Mouse (Mus musculus) kidney, embryonic 15.5 days (tissue): ENCODE results near the gene Lypd5. TPM values are rescaled to one million over a fixed set of nuclear protein-coding genes. Genes with fewer than 3 reads are reported as not detected.
"Not testable (repeated sequence)": the region's sequence is repeated elsewhere in the genome, so short reads cannot be mapped to it uniquely, and the experiment has no call there.

Source experiments
- ATAC-seq: fragments of 200-750 bp; cut with Nextera tagmentation; replicated peaks from 2 replicates; pipeline ENCODE4 v1.8.0; 2017; ENCODE audit warnings: moderate TSS enrichment; ENCODE audit not compliant: low FRiP score
- H3K27ac ChIP-seq: fragments of 300-500 bp; sonication (generic); 2 replicates; pipeline ENCODE4 v1.5.1; 2015; ENCODE audit warnings: mild to moderate bottlenecking, inconsistent platforms
- H3K27me3 ChIP-seq: fragments of 300-500 bp; sonication (generic); 2 replicates; pipeline ENCODE4 v1.6.1; 2015; ENCODE audit warnings: inconsistent platforms
- H3K36me3 ChIP-seq: fragments of 300-500 bp; sonication (generic); 2 replicates; pipeline ENCODE4 v1.6.1; 2015; ENCODE audit warnings: inconsistent platforms
- H3K4me1 ChIP-seq: fragments of 300-500 bp; sonication (generic); 2 replicates; pipeline ENCODE4 v1.6.1; 2015; ENCODE audit warnings: inconsistent platforms
- H3K4me2 ChIP-seq: fragments of 300-500 bp; sonication (generic); 2 replicates; pipeline ENCODE4 v1.6.1; 2015; ENCODE audit warnings: moderate library complexity, mild to moderate bottlenecking, inconsistent platforms
- H3K4me3 ChIP-seq: fragments of 300-500 bp; sonication (generic); replicated peaks from 2 replicates; pipeline ENCODE4 v1.5.1; 2015; ENCODE audit warnings: mild to moderate bottlenecking, inconsistent platforms
- H3K9ac ChIP-seq: fragments of 300-500 bp; sonication (generic); 2 replicates; pipeline ENCODE4 v1.6.1; 2015; ENCODE audit warnings: mild to moderate bottlenecking, inconsistent platforms
- H3K9me3 ChIP-seq: fragments of 300-500 bp; sonication (generic); replicated peaks from 2 replicates; pipeline ENCODE4 v1.6.1; 2016; ENCODE audit warnings: inconsistent platforms
- WGBS: fragments of 180-500 bp; shearing (Covaris S2); methylation state at CpG from one replicate; pipeline ENCODE4 v1.1.7; 2015; ENCODE audit warnings: mixed read lengths; 5-methylcytosine and 5-hydroxymethylcytosine counted together
- polyA plus RNA-seq: library from polyadenylated mRNA; unstranded; fragments of >200 nt; fragmentation: Nextera tagmentation; extraction: Ambion mirVana; gene quantifications from 2 replicates; pipeline ENCODE4 v1.2.1, GENCODE M21; 2015

The Lypd5 gene
- polyA plus RNA-seq, 1 experiment from 2014 or later = not detected

DNA sequence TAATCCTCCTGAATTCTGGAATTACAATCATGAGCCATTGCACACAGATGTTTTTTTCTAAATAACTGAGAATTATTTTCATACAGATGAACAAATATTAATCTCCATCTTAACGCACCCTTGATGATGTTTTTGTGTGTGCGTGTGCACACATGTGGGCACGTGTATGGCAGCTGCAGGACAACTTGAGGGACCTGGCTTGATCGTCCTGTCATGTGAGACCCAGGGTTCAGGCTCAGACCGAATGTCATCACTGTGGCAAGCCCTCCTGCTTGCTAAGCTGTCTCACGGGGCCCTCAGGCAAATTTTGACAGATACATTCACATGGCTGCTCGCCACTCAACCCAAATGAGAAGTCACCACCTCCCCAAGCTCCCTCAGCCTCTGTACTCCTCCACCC is 41.5 kb downstream of the Lypd5 start:
- 47% methylated on average over 7 of the region's 7 CpGs for WGBS
- Histone ChIP-seq H3K27ac (peak overlapping the region; percentile 88), H3K9me3 (no peaks in the 10 kb centered on the region), H3K4me3 (no peak overlapping the region), H3K36me3 (no peaks in the 10 kb centered on the region), H3K9ac (no peak overlapping the region), H3K4me2 (peak overlapping the region; percentile 53), H3K4me1 (peaks cover 40% of the 10 kb centered on the region), H3K27me3 (no peaks in the 10 kb centered on the region)
- ATAC-seq = no peak

DNA sequence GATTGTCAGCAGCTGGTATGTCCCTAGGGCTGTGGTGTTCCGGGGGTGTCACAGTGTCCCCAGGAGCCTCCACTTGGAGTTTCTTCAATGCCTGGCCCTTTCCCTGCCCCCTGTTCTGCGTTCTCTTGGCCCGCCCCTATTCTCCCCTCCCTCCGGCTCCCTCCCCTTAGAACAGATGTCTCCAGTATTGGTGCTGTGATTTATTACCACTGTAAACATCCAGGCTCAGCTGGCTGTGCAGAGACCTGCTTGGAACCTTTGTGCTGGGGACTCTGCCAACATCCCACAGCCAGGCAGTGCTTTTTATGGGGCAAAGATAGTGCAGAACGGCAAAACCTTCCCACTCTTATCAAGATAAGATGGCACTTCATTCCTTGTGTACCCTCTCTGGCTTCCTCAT is 42.1 kb downstream of the Lypd5 start:
- peaks cover 40% of the 10 kb centered on the region for H3K4me1 ChIP-seq
- H3K4me3 ChIP-seq = peak overlapping the region; percentile 31
- H3K27me3 ChIP-seq = no peaks in the 10 kb centered on the region
- peak overlapping the region; percentile 53 for H3K4me2 ChIP-seq
- peak; percentile 77 for ATAC-seq
- H3K9me3 ChIP-seq = no peaks in the 10 kb centered on the region
- no peaks in the 10 kb centered on the region for H3K36me3 ChIP-seq
- H3K27ac ChIP-seq = peak overlapping the region; percentile 88
- WGBS = 9% methylated on average over 5 of the region's 5 CpGs
- H3K9ac ChIP-seq = no peak overlapping the region

DNA sequence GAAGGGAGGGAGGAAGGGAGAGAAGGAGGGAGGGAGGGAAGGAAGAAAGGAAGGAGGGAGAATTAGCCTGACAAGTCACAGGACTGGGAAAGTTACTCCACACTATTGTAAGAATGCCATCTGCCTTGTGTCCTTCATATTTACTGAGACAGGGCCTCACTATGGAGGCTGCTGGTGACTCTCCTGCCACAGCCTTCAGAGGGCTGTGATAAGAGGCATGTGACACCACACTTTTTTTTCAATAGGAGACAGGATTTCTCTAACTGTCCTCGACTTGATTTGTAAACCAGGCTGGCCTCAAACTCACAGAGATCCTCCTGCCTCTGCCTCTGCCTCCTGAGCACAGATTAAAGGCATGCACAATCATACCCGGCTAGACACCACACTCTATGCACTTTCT is 42.7 kb downstream of the Lypd5 start:
- Histone ChIP-seq H3K4me3 (no peak overlapping the region), H3K36me3 (no peaks in the 10 kb centered on the region), H3K4me1 (peaks cover 42% of the 10 kb centered on the region), H3K4me2 (peak overlapping the region; percentile 53; the same call in 1 of the 2 replicates), H3K27me3 (no peaks in the 10 kb centered on the region), H3K9me3 (no peaks in the 10 kb centered on the region), H3K27ac (peak overlapping the region; percentile 88), H3K9ac (no peak overlapping the region)
- no peak for ATAC-seq
- 73% methylated on average over 2 of the region's 2 CpGs for WGBS

GRCm38 (mm10) chr7:24394054-24394453 is 45.1 kb downstream of the Lypd5 start:
- H3K4me1 ChIP-seq = peaks cover 44% of the 10 kb centered on the region
- no peaks in the 10 kb centered on the region for H3K27me3 ChIP-seq
- peak overlapping the region; percentile 87 for H3K27ac ChIP-seq
- no peaks in the 10 kb centered on the region for H3K9me3 ChIP-seq
- 0 out of 2 replicates have a peak overlapping the region, but pooled peaks have one; percentile 7 for H3K4me2 ChIP-seq
- H3K36me3 ChIP-seq = no peaks in the 10 kb centered on the region
- ATAC-seq = no peak
- H3K9ac ChIP-seq = no peak overlapping the region
- H3K4me3 ChIP-seq = no peak overlapping the region
- WGBS = 82% methylated on average over 3 of the region's 3 CpGs

GRCm38 (mm10) chr7:24394475-24395161 is 45.6 kb downstream of the Lypd5 start:
- Histone ChIP-seq H3K4me1 (peaks cover 40% of the 10 kb centered on the region), H3K4me3 (no peak overlapping the region), H3K27me3 (no peaks in the 10 kb centered on the region), H3K9me3 (no peaks in the 10 kb centered on the region), H3K4me2 (0 out of 2 replicates have a peak overlapping the region, but pooled peaks have one; percentile 7), H3K27ac (peak overlapping the region; percentile 87), H3K9ac (no peak overlapping the region), H3K36me3 (no peaks in the 10 kb centered on the region)
- 27% methylated on average over 15 of the region's 15 CpGs for WGBS
- no peak for ATAC-seq

DNA sequence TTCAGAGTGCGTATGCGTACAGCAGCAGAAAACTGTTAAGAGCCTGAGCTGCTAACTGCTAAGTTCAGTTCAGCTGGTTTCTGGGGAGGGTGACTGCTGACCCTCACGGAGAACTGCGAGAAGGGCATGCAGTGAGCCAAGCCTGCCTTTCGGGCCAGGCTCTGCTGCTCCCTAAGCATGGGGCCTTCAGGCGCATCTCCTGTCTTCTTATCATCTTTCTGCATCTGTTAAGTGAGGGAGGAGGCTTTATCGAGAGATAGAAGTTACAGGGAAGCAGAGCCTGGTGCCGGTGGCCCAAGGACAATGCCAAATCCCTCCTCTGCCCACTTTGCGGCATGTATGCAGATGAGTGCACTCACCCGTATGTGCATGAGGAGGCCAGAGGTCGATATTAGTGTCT is 47.8 kb downstream of the Lypd5 start:
- Histone ChIP-seq H3K4me2 (no peak overlapping the region), H3K4me1 (peaks cover 31% of the 10 kb centered on the region), H3K36me3 (no peaks in the 10 kb centered on the region), H3K9me3 (no peaks in the 10 kb centered on the region), H3K27ac (peak overlapping the region; percentile 30; the same call in 1 of the 2 replicates), H3K4me3 (no peak overlapping the region), H3K27me3 (no peaks in the 10 kb centered on the region), H3K9ac (no peak overlapping the region)
- 60% methylated on average over 11 of the region's 11 CpGs for WGBS
- ATAC-seq = no peak

DNA sequence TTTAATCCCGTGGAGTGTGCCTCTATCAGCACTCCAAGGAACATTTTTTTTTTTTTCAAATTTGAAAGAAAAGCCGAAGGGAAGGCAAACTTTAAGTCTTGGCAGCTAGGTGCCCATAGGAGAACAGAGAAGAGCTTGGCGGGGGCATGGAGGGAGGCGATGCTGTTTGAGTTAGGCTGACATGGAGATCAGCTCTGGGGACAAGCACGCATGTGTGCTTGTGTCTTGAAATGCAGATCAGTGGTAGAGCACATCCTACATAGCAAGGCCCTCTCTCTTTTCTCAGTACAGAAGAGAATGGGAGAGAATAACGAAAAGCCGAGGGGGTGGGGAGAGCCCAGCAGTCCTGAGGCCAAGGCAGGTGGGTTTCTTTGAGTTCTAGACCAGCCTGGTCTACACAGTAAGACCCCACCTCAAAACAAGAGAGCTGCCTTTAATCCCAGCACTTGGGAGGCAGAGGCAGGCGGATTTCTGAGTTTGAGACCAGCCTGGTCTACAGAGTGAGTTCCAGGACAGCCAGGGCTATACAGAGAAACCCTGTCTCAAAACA is 49.4 kb downstream of the Lypd5 start:
- no peak overlapping the region for H3K27ac ChIP-seq
- no peak for ATAC-seq
- no peak overlapping the region for H3K4me2 ChIP-seq
- no peak overlapping the region; the same call in 1 of the 2 replicates for H3K4me3 ChIP-seq
- no peak overlapping the region for H3K9ac ChIP-seq
- H3K9me3 ChIP-seq = no peaks in the 10 kb centered on the region
- H3K27me3 ChIP-seq = no peaks in the 10 kb centered on the region
- WGBS = 94% methylated on average over 8 of the region's 8 CpGs
- H3K36me3 ChIP-seq = peaks cover 13% of the 10 kb centered on the region
- peaks cover 29% of the 10 kb centered on the region for H3K4me1 ChIP-seq

DNA sequence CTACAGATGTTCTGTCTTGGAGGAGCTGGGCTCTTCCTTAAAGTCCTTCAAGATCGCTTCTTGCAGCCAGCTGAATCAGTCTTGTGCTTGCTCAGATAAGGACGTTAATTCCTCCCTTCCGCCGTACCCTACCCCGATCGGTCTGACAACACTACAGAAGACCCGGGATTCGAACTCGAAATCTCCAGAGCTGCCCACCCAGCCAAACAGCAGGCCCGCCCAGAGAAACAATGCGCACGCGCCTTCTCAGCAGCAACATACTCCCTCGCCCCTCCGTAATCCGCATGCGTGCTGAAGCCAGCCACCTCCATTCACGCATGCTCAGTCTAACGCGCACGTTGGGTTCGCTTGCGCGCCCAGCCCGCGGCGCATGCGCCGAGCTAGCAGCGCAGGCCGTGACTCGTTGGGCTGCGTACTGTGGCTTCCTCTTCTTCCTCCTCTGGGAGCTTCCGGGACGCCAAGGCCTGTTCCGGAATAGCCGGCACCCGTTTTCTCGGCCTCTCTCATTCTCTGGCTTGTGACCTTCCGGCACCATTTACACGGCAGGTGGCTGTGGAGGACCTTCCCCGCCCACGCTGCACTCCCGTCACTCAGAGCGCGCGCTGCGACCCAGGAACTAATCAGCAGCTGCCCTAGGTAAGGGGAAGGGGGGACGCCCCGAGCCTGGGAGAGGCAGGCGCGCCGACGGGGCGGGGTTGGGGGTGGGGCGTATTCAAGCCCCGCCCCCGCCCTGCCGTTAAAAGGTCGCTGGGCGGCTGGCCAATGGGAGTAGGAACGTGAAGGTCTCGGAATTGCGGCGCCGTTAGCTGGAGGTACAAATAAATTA is 50.5 kb downstream of the Lypd5 start, which contains the start of gene Smg9:
Gene Smg9 (plus strand): TSS at position 364 of the 826 bp plus-strand sequence.
- Histone ChIP-seq H3K27ac (peak within 1 kb of the TSS; percentile 98), H3K9me3 (no peaks in the 10 kb centered on the region), H3K9ac (peak within 1 kb of the TSS; percentile 64), H3K36me3 (peaks cover 21% of the 10 kb centered on the region), H3K27me3 (no peaks in the 10 kb centered on the region), H3K4me2 (peak within 1 kb of the TSS; percentile 71), H3K4me3 (peak within 1 kb of the TSS; percentile 61), H3K4me1 (peaks cover 25% of the 10 kb centered on the region)
- peak; percentile 96 for ATAC-seq
- WGBS = 3% methylated on average over 66 of the region's 66 CpGs

DNA sequence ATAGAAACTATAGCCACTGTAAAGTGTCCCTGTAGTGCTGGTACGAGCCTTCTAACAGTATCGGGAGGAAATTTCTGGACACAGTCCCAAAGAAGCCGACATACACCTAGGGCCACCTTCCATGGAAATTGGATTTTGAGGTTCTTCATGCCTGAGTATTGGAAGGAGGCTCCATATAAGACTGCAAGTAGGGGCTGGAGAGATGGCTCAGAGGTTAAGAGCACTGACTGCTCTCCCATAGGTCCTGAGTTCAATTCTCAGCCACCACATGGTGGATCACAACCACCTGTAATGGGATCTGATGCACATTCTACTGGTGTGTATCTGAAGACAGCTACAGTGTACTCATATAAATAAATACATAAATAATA is 51.1 kb downstream of the Lypd5 start:
- 13% methylated on average over 3 of the region's 3 CpGs for WGBS
- ATAC-seq = no peak

DNA sequence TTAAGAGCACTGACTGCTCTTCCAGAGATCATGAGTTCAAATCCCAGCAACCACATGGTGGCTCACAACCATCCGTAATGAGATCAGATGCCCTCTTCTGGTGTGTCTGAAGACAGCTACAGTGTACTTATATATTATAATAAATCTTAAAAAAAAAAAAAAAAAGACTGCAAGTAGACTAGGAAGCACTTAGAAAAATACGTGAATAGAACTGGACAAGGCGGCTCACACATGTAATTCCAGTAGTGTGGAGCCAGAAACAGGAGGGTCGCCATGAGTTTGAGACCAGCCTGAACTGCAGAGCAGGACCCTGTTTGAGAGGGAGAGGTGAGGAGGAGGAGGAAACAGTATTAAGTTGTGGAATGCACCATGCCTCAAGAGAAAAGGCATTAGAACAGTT is 51.5 kb downstream of the Lypd5 start:
- 88% methylated on average over 4 of the region's 4 CpGs for WGBS
- ATAC-seq, H3K27ac ChIP-seq, H3K27me3 ChIP-seq, H3K9me3 ChIP-seq: not testable (repeated sequence)
- Histone ChIP-seq H3K4me2 (peak overlapping the region; percentile 71), H3K36me3 (peaks cover 31% of the 10 kb centered on the region), H3K4me1 (peaks cover 17% of the 10 kb centered on the region), H3K4me3 (peak overlapping the region; percentile 61), H3K9ac (0 out of 2 replicates have a peak overlapping the region, but pooled peaks have one; percentile 21)

More for the DNA sequence above, 51.1 kb downstream of the Lypd5 start:
- H3K4me1 ChIP-seq = peaks cover 19% of the 10 kb centered on the region
- H3K36me3 ChIP-seq = peaks cover 27% of the 10 kb centered on the region
- H3K9ac ChIP-seq = peak overlapping the region; percentile 64
- peak overlapping the region; percentile 61 for H3K4me3 ChIP-seq
- H3K27me3 ChIP-seq = no peaks in the 10 kb centered on the region
- H3K9me3 ChIP-seq = no peaks in the 10 kb centered on the region
- peak overlapping the region; percentile 98 for H3K27ac ChIP-seq
- peak overlapping the region; percentile 71 for H3K4me2 ChIP-seq

DNA sequence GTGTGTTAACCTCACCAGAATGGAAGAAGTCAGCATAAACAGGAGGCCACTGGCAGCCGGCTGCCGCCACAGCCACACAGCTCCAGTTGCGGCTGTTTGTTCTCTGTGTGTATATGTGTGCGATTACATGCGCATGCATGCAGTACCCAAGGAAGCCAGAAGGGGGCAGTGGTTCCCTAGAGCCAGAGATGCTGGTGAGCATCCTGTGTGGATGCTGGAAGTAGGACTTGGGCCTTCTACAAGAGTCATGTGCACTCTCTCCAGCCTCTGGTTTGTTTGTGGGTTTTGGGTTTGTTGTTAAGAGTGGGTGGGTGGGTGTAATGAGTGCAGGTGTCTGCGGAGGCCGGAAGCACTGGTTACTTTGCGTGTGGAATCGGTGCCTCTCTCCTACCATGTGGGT is 53.9 kb downstream of the Lypd5 start:
- Histone ChIP-seq H3K4me2 (no peak overlapping the region), H3K27me3 (no peaks in the 10 kb centered on the region), H3K4me3 (no peak overlapping the region), H3K27ac (no peak overlapping the region), H3K4me1 (peaks cover 23% of the 10 kb centered on the region), H3K36me3 (peaks cover 51% of the 10 kb centered on the region), H3K9ac (no peak overlapping the region), H3K9me3 (no peaks in the 10 kb centered on the region)
- no peak for ATAC-seq
- WGBS = 97% methylated on average over 9 of the region's 9 CpGs
